Mouse (Mus musculus) midbrain, embryonic 10.5 days (tissue): Measurements from ENCODE around the gene Acbd6. TPM values are rescaled to one million over a fixed set of nuclear protein-coding genes. Genes with fewer than 3 reads are reported as not detected.

Source experiments
- polyA plus RNA-seq: library from polyadenylated mRNA; unstranded; fragments of >200 nt; fragmentation: Nextera tagmentation; extraction: Ambion mirVana; gene quantifications from 2 replicates; pipeline ENCODE4 v1.2.1, GENCODE M21; 2016

Acbd6 gene
- polyA plus RNA-seq, 1 experiment from 2014 or later = 69.1 TPM

Other genes with a start within 250 kb of the Acbd6 start
- 11.1 and 16.4 TPM in 2 replicates for gene Xpr1, start 140.7 kb upstream of the Acbd6 start, polyA plus RNA-seq
- 2.2 and 4.6 TPM in 2 replicates for gene Lhx4, start 193.6 kb downstream of the Acbd6 start, polyA plus RNA-seq